Mouse (Mus musculus): ENCODE data around the gene Dcakd.

GRCm38 (mm10) chr11:102998577-102999316, 29.4 kb downstream of the Dcakd start:
- TF ChIP-seq CTCF (IDR thresholded peaks at IDR 0.05; ENCODE audit: insufficient read depth, low read depth, low read length): no peak
- no peak for TF ChIP-seq POLR2A (IDR thresholded peaks at IDR 0.05; ENCODE audit: insufficient read depth, low read depth, low read length)

Data from olfactory bulb, adult 2 months (tissue).